Mouse (Mus musculus): ENCODE data around the gene Insr. TPM values are rescaled to one million over a fixed set of nuclear protein-coding genes. Genes with fewer than 3 reads are reported as not detected.
A peak's percentile ranks its signal among the peaks of the same experiment; 100 is the strongest.

The Insr gene
- polyA plus RNA-seq, 1 experiment from 2014 or later: 24.3 TPM

DNA sequence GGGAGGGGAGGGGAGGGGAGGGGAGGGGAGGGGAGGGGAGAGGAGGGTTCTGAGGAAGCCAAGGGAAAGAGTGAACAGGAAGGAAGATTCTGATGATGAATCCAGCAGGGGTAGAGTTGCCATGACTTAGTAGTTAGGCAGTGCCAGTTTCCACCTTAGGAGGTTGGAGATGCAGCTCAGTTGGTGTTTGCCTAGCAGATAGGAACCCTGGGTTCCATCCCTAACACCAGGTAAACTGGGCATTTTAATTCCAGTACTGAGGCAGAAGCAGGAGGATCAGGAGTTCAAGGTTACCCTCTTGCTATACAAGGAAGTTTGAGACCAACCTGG, 56.8 kb downstream of the Insr start:
- no peak for DNase-seq (ENCODE audit: low spot score)
- 0 out of 2 replicates have a peak, but pooled peaks cover 2% of the 10 kb centered on the region for H3K9me3 ChIP-seq
- no peak overlapping the region for H3K27ac ChIP-seq (replicated peaks)
- no peak overlapping the region for H3K4me3 ChIP-seq
- H3K4me1 ChIP-seq: peaks cover 16% of the 10 kb centered on the region
- H3K27me3 ChIP-seq (replicated peaks; ENCODE audit: low read depth, poor library complexity, severe bottlenecking): no peaks in the 10 kb centered on the region
- no peaks in the 10 kb centered on the region; the same call in 1 of the 2 replicates for H3K36me3 ChIP-seq (replicated peaks)

GRCm38 (mm10) chr8:3221960-3222635, 57.3 kb downstream of the Insr start:
- H3K36me3 ChIP-seq (replicated peaks): no peaks in the 10 kb centered on the region; the same call in 1 of the 2 replicates
- peaks cover 17% of the 10 kb centered on the region for H3K4me1 ChIP-seq
- 0 out of 2 replicates have a peak, but pooled peaks cover 2% of the 10 kb centered on the region for H3K9me3 ChIP-seq
- no peak for DNase-seq (ENCODE audit: low spot score)
- peak overlapping the region; percentile 92 for H3K27ac ChIP-seq (replicated peaks)
- no peaks in the 10 kb centered on the region for H3K27me3 ChIP-seq (replicated peaks; ENCODE audit: low read depth, poor library complexity, severe bottlenecking)
- H3K4me3 ChIP-seq: peak overlapping the region; percentile 66
- 78% methylated on average over 6 of the region's 6 CpGs for WGBS

GRCm38 (mm10) chr8:3221047-3221959, 58.1 kb downstream of the Insr start:
- peaks cover 25% of the 10 kb centered on the region for H3K4me1 ChIP-seq
- no peaks in the 10 kb centered on the region for H3K27me3 ChIP-seq (replicated peaks; ENCODE audit: low read depth, poor library complexity, severe bottlenecking)
- H3K36me3 ChIP-seq (replicated peaks): no peaks in the 10 kb centered on the region; the same call in 1 of the 2 replicates
- peak; percentile 96 for DNase-seq (ENCODE audit: low spot score)
- 0 out of 2 replicates have a peak, but pooled peaks cover 2% of the 10 kb centered on the region for H3K9me3 ChIP-seq
- peak overlapping the region; percentile 92 for H3K27ac ChIP-seq (replicated peaks)
- peak overlapping the region; percentile 66 for H3K4me3 ChIP-seq
- 1% methylated on average over 43 of the region's 43 CpGs for WGBS

DNA sequence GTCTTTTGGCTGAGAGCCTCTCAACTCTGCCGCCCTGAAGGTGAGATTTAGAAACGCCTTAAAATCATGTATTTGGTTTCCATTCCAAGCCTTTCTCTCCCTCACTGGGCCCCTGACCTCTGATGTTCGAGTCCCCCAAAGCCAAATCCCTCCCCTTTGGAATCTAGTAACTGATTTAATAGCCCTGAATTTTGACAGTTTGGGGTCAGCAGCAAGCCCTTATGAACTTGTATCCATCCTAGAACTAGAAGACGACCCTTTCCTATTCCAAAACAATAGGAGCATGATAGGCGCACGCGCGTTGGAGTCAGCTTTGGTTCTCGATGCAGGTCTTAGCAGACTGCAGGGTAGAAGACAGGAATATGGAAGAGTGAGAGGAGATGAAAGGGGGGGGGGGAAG, 58.9 kb downstream of the Insr start:
- DNase-seq (ENCODE audit: low spot score): no peak
- Histone ChIP-seq H3K27me3 (replicated peaks; ENCODE audit: low read depth, poor library complexity, severe bottlenecking) (no peaks in the 10 kb centered on the region), H3K36me3 (replicated peaks) (no peaks in the 10 kb centered on the region), H3K4me1 (peaks cover 30% of the 10 kb centered on the region), H3K9me3 (0 out of 2 replicates have a peak, but pooled peaks cover 2% of the 10 kb centered on the region), H3K4me3 (peak overlapping the region; percentile 66), H3K27ac (replicated peaks) (peak overlapping the region; percentile 92)
- WGBS: 6% methylated on average over 9 of the region's 9 CpGs

GRCm38 (mm10) chr8:3219921-3220411, 59.5 kb downstream of the Insr start:
- H3K27me3 ChIP-seq (replicated peaks; ENCODE audit: low read depth, poor library complexity, severe bottlenecking): no peaks in the 10 kb centered on the region
- peak overlapping the region; percentile 66; the same call in 1 of the 2 replicates for H3K4me3 ChIP-seq
- peaks cover 36% of the 10 kb centered on the region for H3K4me1 ChIP-seq
- H3K27ac ChIP-seq (replicated peaks): peak overlapping the region; percentile 92
- DNase-seq (ENCODE audit: low spot score): no peak
- H3K36me3 ChIP-seq (replicated peaks): no peaks in the 10 kb centered on the region
- 0 out of 2 replicates have a peak, but pooled peaks cover 2% of the 10 kb centered on the region for H3K9me3 ChIP-seq
- WGBS: 91% methylated on average over 12 of the region's 12 CpGs

GRCm38 (mm10) chr8:3219266-3219665, 60.2 kb downstream of the Insr start:
- Histone ChIP-seq H3K4me1 (peaks cover 40% of the 10 kb centered on the region), H3K27me3 (replicated peaks; ENCODE audit: low read depth, poor library complexity, severe bottlenecking) (no peaks in the 10 kb centered on the region), H3K4me3 (no peak overlapping the region), H3K27ac (replicated peaks) (no peak overlapping the region), H3K36me3 (replicated peaks) (no peaks in the 10 kb centered on the region), H3K9me3 (0 out of 2 replicates have a peak, but pooled peaks cover 2% of the 10 kb centered on the region)
- 77% methylated on average over 3 of the region's 3 CpGs for WGBS
- no peak for DNase-seq (ENCODE audit: low spot score)

DNA sequence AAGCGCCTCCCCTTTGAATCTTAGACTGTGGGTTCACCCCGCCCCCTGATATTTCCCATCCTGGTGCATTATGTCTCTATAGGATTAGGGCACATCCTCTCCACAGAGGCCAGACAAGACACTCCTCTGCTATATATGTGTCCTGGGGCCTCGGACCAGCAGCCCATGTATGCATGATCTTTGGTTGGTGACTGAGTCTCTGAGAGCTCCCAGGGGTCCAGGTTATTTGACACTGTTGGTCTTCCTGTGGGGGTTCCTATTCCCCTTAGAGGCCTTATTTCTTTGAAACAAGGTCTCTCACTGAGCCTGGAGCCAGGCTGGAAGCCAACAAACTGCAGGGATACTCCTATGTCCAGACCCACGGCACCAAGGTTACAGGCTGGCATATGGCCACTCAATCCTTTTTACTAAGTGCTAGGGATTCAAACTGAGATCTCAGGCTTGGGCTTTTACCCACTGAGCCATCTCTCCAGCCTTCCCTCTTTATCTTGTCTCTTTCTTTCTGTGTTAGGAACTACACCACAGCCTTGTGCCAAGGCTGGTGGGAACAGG, 62.8 kb downstream of the Insr start:
- 64% methylated on average over 4 of the region's 4 CpGs for WGBS

DNA sequence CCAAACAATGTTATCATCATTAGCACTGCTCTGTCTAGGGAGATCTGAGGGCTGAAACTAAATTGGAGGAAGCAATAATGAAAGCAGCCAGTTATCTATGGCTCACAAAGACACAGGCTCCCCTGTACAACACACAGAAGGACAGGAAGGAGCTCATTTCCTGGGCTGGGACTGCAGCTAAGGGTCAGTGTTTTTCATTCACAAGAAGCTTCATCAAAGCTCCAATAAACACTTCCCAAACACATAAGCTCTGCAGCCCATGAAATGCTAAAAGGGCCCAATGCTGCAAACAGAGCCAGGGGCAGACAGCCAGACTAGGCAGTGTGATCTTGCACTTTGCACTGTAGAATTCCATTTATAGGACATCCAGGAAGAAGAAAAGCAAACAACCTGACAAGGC, 63.9 kb downstream of the Insr start:
- DNase-seq (ENCODE audit: low spot score): peak; percentile 20
- 0 out of 2 replicates have a peak overlapping the region, but pooled peaks have one; percentile 35 for H3K27ac ChIP-seq (replicated peaks)

More for the DNA sequence above, 62.8 kb downstream of the Insr start:
- H3K4me1 ChIP-seq: peaks cover 35% of the 10 kb centered on the region
- H3K27ac ChIP-seq (replicated peaks): no peak overlapping the region; the same call in 1 of the 2 replicates
- H3K36me3 ChIP-seq (replicated peaks): 0 out of 2 replicates have a peak, but pooled peaks cover under 1% of the 10 kb centered on the region
- H3K9me3 ChIP-seq: 0 out of 2 replicates have a peak, but pooled peaks cover 2% of the 10 kb centered on the region
- no peaks in the 10 kb centered on the region for H3K27me3 ChIP-seq (replicated peaks; ENCODE audit: low read depth, poor library complexity, severe bottlenecking)
- DNase-seq (ENCODE audit: low spot score): no peak
- H3K4me3 ChIP-seq: no peak overlapping the region

GRCm38 (mm10) chr8:3214601-3215000, 64.8 kb downstream of the Insr start:
- H3K9me3 ChIP-seq: no peaks in the 10 kb centered on the region
- no peak overlapping the region for H3K4me3 ChIP-seq
- no peak for DNase-seq (ENCODE audit: low spot score)
- peaks cover 26% of the 10 kb centered on the region for H3K4me1 ChIP-seq
- WGBS: 87% methylated on average over 1 of the region's 1 CpGs
- peak overlapping the region; percentile 35; the same call in 1 of the 2 replicates for H3K27ac ChIP-seq (replicated peaks)
- peaks cover 9% of the 10 kb centered on the region for H3K36me3 ChIP-seq (replicated peaks)
- H3K27me3 ChIP-seq (replicated peaks; ENCODE audit: low read depth, poor library complexity, severe bottlenecking): no peaks in the 10 kb centered on the region

More for the DNA sequence above, 63.9 kb downstream of the Insr start:
- Histone ChIP-seq H3K36me3 (replicated peaks) (peaks cover 9% of the 10 kb centered on the region), H3K4me3 (no peak overlapping the region), H3K4me1 (peaks cover 32% of the 10 kb centered on the region), H3K27me3 (replicated peaks; ENCODE audit: low read depth, poor library complexity, severe bottlenecking) (no peaks in the 10 kb centered on the region), H3K9me3 (no peaks in the 10 kb centered on the region)

GRCm38 (mm10) chr8:3211456-3211855, 68.0 kb downstream of the Insr start:
- no peak overlapping the region for H3K27ac ChIP-seq (replicated peaks)
- peaks cover 18% of the 10 kb centered on the region for H3K36me3 ChIP-seq (replicated peaks)
- DNase-seq (ENCODE audit: low spot score): no peak
- WGBS: 89% methylated on average over 9 of the region's 9 CpGs
- no peaks in the 10 kb centered on the region for H3K9me3 ChIP-seq
- H3K4me3 ChIP-seq: no peak overlapping the region
- peaks cover 21% of the 10 kb centered on the region for H3K4me1 ChIP-seq
- H3K27me3 ChIP-seq (replicated peaks; ENCODE audit: low read depth, poor library complexity, severe bottlenecking): no peaks in the 10 kb centered on the region

GRCm38 (mm10) chr8:3209960-3210359, 69.5 kb downstream of the Insr start:
- peaks cover 23% of the 10 kb centered on the region for H3K36me3 ChIP-seq (replicated peaks)
- H3K27me3 ChIP-seq (replicated peaks; ENCODE audit: low read depth, poor library complexity, severe bottlenecking): no peaks in the 10 kb centered on the region
- WGBS: 90% methylated on average over 3 of the region's 3 CpGs
- DNase-seq (ENCODE audit: low spot score): no peak
- H3K27ac ChIP-seq (replicated peaks): no peak overlapping the region; the same call in 1 of the 2 replicates
- no peak overlapping the region for H3K4me3 ChIP-seq
- H3K9me3 ChIP-seq: no peaks in the 10 kb centered on the region
- peaks cover 9% of the 10 kb centered on the region for H3K4me1 ChIP-seq

- Histone ChIP-seq H3K27me3 (replicated peaks; ENCODE audit: low read depth, poor library complexity, severe bottlenecking) (no peaks in the 10 kb centered on the region), H3K4me3 (no peak overlapping the region), H3K27ac (replicated peaks) (no peak overlapping the region; the same call in 1 of the 2 replicates), H3K36me3 (replicated peaks) (peaks cover 30% of the 10 kb centered on the region), H3K4me1 (peaks cover 4% of the 10 kb centered on the region; the same call in 1 of the 2 replicates), H3K9me3 (no peaks in the 10 kb centered on the region)
- DNase-seq (ENCODE audit: low spot score): peak; percentile 23
- 41% methylated on average over 3 of the region's 3 CpGs for WGBS
Observed at GRCm38 (mm10) chr8:3209268-3209667, 70.1 kb downstream of the Insr start.

Measured in embryonic facial prominence, embryonic 10.5 days (tissue).